18 mouse cellular contexts compared by ENCODE assay signal in the genomic region with DNA sequence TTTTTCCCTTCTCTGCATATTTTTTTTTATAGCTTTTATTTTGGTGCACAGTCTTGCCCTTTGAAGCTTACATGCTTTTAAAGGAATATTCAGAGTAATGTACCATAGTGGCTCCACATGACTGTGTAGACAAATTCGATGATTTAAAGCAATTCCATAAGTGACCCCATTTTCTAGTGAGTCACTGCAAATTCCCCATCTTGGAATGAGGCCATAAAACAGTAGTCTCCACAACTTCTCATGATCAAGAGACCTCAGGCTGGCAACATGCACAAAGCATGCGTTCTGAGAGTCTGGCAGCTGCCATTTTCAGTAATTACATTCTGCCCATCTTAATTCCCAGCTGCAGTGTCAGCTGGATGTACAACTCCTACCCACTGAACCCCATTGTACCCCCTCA.
"Had no signal": no experiment of that assay in that cellular context is flagged by ENCODE, and none has a peak within 500 bp of the region (broad histone marks: within the 10 kb centered on the region; RNA-seq: fewer than 3 reads in every experiment).

No protein-coding gene starts in this region.

- DNase-seq: lung, embryonic 14.5 days; lung, postnatal 10 days; lung, postnatal 4 days; midbrain, embryonic 14.5 days; retina, postnatal 1 day; right cerebral cortex, adult 18-20 months; right cerebral cortex, postnatal 25 days; right cerebral cortex, postnatal 4 days; spleen, adult 18-20 months; thymus, adult 18-20 months; thymus, postnatal 25 days; thymus, postnatal 4 days had no signal

- H3K4me2 ChIP-seq: lung, embryonic 14.5 days; midbrain, embryonic 12.5 days; neural tube, embryonic 13.5 days; neural tube, embryonic 15.5 days had no signal

- H3K9me3 ChIP-seq: midbrain, embryonic 10.5 days; midbrain, embryonic 12.5 days; neural tube, embryonic 13.5 days; neural tube, embryonic 15.5 days had no signal

- H3K27me3 ChIP-seq: midbrain, embryonic 12.5 days; neural tube, embryonic 13.5 days; neural tube, embryonic 15.5 days had no signal

- H3K4me3 ChIP-seq: midbrain, embryonic 10.5 days; midbrain, embryonic 12.5 days; myocyte; neural tube, embryonic 13.5 days; neural tube, embryonic 15.5 days had no signal

- ATAC-seq: midbrain, embryonic 16.5 days had no signal

- H3K27ac ChIP-seq: midbrain, embryonic 10.5 days; midbrain, embryonic 12.5 days; neural tube, embryonic 13.5 days; neural tube, embryonic 15.5 days had no signal

- H3K36me3 ChIP-seq: midbrain, embryonic 10.5 days; midbrain, embryonic 12.5 days; neural tube, embryonic 13.5 days; neural tube, embryonic 15.5 days had no signal

- H3K9ac ChIP-seq: lung, embryonic 14.5 days; midbrain, embryonic 12.5 days; neural tube, embryonic 13.5 days; neural tube, embryonic 15.5 days had no signal

- H3K4me1 ChIP-seq: midbrain, embryonic 10.5 days; midbrain, embryonic 12.5 days; neural tube, embryonic 13.5 days; neural tube, embryonic 15.5 days had no signal
